Mouse (Mus musculus): ENCODE results near the gene Col16a1. TPM values are rescaled to one million over a fixed set of nuclear protein-coding genes. Genes with fewer than 3 reads are reported as not detected.

The Col16a1 gene
- polyA plus RNA-seq, 1 experiment from 2014 or later, result 2.5 TPM

DNA sequence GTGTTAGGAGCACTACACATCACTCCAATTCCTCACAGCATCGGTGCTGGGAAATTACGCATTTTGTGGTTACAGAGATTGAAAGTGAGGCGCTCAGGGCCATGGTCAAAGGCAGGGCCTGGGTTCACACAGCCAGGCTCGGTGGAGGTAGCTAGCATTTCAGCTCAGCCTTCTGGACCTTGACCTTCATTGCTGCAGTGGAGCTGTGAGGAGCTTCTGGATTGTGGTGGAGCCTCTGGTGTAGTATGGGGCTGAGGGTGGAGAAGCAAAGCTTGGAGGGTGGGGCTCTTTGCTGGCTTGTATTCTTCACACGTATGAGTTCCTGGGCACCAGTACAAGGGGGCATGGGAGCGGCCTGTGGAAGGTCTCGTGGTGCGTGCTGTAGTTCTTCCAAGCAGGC lies 24.7 kb upstream of the Col16a1 start:
- Histone ChIP-seq H3K27ac (no peak overlapping the region), H3K36me3 (ENCODE audit: poor library complexity, severe bottlenecking) (peaks cover 17% of the 10 kb centered on the region; the same call in 1 of the 2 replicates), H3K4me3 (no peak overlapping the region), H3K9me3 (replicated peaks) (no peaks in the 10 kb centered on the region), H3K4me1 (peaks cover 8% of the 10 kb centered on the region), H3K9ac (no peak overlapping the region), H3K27me3 (no peaks in the 10 kb centered on the region), H3K4me2 (no peak overlapping the region)
- ATAC-seq, result no peak
- 88% methylated on average over 8 of the region's 8 CpGs for WGBS

DNA sequence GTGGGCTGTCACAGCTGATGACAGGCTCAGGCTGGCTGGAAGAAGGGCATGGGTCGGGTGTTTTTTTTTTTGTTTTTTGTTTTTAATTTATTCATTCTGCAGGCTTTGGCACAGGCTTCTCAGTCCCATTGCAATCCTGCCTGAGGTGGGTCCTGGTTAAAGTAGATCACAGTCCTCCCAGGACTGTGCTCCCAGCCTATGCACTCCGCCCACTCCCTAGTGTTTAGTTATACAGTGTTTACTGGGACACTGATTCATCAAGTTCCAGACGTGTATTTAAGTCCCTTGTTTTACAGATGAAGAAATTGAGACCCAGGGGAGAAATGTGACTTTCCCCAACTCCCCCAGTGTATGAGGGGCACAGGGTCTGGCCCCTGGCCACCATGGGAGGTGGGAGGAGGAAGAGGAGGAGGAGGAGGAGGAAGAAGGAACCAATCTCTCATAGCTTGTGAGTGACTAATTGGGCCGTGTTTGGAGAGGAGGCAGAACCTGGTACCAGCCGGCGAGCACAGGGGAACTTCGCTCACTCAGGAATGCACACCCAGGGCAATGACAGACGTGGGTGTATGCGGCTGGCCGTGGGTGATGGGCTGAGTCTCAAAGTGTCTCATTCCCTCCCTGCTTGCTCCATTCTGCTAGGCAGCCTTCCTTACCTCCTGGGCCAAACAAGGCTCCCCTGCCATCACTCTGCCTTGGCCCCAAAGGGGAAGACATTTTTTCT lies 24.0 kb upstream of the Col16a1 start:
- no peaks in the 10 kb centered on the region for H3K27me3 ChIP-seq
- no peak overlapping the region for H3K4me2 ChIP-seq
- WGBS, result 82% methylated on average over 10 of the region's 10 CpGs
- no peaks in the 10 kb centered on the region for H3K9me3 ChIP-seq (replicated peaks)
- no peak overlapping the region for H3K4me3 ChIP-seq
- no peak overlapping the region for H3K27ac ChIP-seq
- H3K9ac ChIP-seq, result no peak overlapping the region
- no peak for ATAC-seq
- peaks cover 12% of the 10 kb centered on the region for H3K4me1 ChIP-seq
- H3K36me3 ChIP-seq (ENCODE audit: poor library complexity, severe bottlenecking), result peaks cover 14% of the 10 kb centered on the region; the same call in 1 of the 2 replicates

DNA sequence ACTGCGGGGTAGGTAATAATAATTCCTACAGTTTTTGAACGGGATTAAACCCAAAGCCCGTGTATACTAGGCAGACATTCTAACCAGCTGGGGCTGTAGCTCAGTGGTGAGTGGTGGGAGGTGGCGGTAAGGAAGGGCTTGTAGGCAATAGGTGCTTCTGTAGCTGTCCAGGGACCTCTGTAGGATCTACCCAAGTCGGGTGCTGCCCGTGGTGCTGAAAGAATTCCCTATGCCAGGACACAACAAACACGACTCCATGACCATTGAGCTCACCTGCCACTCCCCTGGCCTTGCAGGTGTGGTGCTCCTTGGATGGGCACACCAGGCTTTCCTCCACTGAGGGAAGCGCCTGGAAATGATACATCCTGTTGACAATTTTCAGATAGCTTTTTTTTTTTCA lies 22.1 kb upstream of the Col16a1 start:
- no peak for ATAC-seq
- H3K27ac ChIP-seq, result no peak overlapping the region
- no peak overlapping the region for H3K4me2 ChIP-seq
- WGBS, result 47% methylated on average over 8 of the region's 8 CpGs
- H3K36me3 ChIP-seq (ENCODE audit: poor library complexity, severe bottlenecking), result 0 out of 2 replicates have a peak, but pooled peaks cover 8% of the 10 kb centered on the region
- no peaks in the 10 kb centered on the region for H3K9me3 ChIP-seq (replicated peaks)
- H3K4me3 ChIP-seq, result no peak overlapping the region
- H3K4me1 ChIP-seq, result peaks cover 12% of the 10 kb centered on the region
- no peak overlapping the region for H3K9ac ChIP-seq
- no peaks in the 10 kb centered on the region for H3K27me3 ChIP-seq

DNA sequence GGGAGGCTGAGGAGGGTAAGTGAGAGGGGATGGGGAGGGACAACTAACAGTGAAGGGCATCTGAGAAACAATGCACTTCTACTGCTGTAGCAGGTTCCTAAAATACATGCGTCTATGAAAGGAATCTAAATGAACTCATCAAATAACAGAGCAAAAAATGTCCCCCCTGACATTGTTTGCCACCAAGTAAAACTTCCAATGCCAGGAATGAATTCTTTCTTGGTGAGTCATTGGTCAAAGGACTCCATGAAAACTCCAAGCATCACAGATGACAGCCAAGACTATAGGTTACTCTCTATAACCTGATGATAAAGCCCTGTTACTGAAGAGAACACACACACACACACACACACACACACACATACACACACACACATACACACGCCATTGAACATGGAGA lies 16.5 kb upstream of the Col16a1 start:
- no peak for ATAC-seq
- H3K9ac ChIP-seq, result no peak overlapping the region
- H3K36me3 ChIP-seq (ENCODE audit: poor library complexity, severe bottlenecking), result no peaks in the 10 kb centered on the region
- H3K4me3 ChIP-seq, result no peak overlapping the region
- H3K27me3 ChIP-seq, result peaks cover 14% of the 10 kb centered on the region
- H3K27ac ChIP-seq, result no peak overlapping the region
- H3K4me1 ChIP-seq, result peaks cover 26% of the 10 kb centered on the region
- WGBS, result 85% methylated on average over 2 of the region's 2 CpGs
- H3K4me2 ChIP-seq, result no peak overlapping the region
- no peaks in the 10 kb centered on the region for H3K9me3 ChIP-seq (replicated peaks)

DNA sequence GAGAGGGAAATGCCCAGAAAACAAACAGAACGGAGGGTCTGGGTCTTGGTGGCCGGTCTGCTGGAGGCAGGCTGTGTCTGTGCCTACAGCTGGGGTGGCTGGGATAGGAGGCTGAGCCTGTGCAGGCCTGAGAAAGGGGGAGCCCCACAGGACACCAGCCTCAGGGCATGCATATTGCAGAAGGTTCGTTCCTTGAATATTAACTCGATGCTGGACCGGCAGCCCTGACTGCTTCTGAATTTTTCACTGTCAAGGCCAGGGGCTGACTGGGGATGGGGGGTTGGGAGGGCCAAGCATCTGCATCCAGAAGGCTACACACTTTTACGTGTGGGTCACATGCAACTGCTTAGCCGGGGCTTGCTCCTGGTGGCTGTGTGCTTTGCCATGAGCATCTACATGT lies 14.1 kb upstream of the Col16a1 start:
- Histone ChIP-seq H3K9ac (no peak overlapping the region), H3K27me3 (peaks cover 32% of the 10 kb centered on the region), H3K4me2 (no peak overlapping the region), H3K4me1 (peaks cover 26% of the 10 kb centered on the region), H3K4me3 (no peak overlapping the region), H3K27ac (no peak overlapping the region), H3K9me3 (replicated peaks) (no peaks in the 10 kb centered on the region), H3K36me3 (ENCODE audit: poor library complexity, severe bottlenecking) (no peaks in the 10 kb centered on the region)
- no peak for ATAC-seq
- WGBS, result 57% methylated on average over 7 of the region's 7 CpGs

DNA sequence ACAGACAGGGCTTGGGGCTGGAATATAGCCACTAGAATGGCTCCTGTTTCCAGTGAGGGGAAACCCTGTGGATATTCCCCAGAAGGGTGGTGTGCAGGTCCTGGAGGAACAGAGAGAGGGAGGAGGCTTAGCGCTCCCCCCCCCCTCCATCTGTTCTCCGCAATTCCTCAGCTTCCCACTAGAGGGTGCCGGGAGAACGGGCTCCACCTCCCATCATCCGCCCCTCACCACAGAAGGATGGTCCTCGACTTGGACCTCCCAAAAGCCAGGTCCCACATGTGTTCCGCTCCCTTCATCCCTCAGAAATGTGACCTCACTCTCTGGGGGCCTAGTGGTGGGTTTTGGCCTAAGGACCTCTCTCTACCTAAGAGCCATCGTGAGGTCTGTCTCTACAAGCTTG lies 11.5 kb upstream of the Col16a1 start:
- H3K36me3 ChIP-seq (ENCODE audit: poor library complexity, severe bottlenecking), result no peaks in the 10 kb centered on the region
- H3K4me2 ChIP-seq, result no peak overlapping the region
- H3K4me1 ChIP-seq, result peaks cover 29% of the 10 kb centered on the region
- H3K9me3 ChIP-seq (replicated peaks), result no peaks in the 10 kb centered on the region
- no peak overlapping the region for H3K9ac ChIP-seq
- no peak overlapping the region for H3K4me3 ChIP-seq
- peaks cover 32% of the 10 kb centered on the region for H3K27me3 ChIP-seq
- peak; percentile 48; the same call in 1 of the 2 replicates for ATAC-seq
- 7% methylated on average over 8 of the region's 8 CpGs for WGBS
- no peak overlapping the region for H3K27ac ChIP-seq

DNA sequence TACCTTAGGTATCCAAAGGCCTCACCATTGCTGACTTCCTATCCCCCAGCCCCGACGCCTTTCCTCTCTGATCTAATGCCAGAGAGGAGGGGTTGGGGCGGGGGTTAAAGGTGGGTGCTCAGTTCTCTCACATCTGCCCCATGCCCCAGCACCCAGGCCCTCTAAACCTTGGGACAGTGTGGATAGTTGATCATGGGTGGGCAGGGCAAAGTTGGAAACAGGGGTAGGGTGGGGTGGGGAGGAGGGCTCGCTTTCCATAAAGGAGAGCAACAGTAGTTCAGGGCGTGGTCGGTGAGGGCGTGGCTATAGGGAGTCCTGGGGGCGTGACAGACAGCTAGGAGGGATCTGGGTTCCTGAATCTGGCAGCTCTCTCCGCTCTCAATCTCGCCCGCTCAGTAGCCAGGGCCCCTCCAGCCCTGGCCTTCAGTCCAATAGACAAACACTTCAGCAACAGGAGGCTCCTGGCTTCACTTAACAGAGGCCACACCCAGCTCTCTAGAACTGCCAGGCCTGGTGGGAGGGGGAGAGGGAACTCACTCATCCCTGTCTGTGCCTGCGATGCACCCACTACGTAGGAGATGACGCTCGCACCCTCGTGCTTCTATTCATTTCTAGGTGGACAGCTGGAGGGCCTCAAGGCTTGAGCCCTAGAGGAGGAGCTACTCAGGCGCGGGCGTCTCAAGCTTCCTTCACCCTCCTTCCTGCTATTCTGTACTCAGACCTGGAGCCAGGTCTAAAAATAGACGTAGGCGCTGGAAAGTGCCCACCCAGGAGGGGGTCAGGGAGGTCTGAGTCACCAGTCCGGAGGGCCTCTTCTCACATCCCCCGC lies 10.9 kb upstream of the Col16a1 start:
- no peaks in the 10 kb centered on the region for H3K36me3 ChIP-seq (ENCODE audit: poor library complexity, severe bottlenecking)
- H3K9ac ChIP-seq, result no peak overlapping the region
- no peak overlapping the region for H3K4me2 ChIP-seq
- no peaks in the 10 kb centered on the region for H3K9me3 ChIP-seq (replicated peaks)
- H3K4me3 ChIP-seq, result no peak overlapping the region
- peaks cover 29% of the 10 kb centered on the region for H3K4me1 ChIP-seq
- 14% methylated on average over 23 of the region's 23 CpGs for WGBS
- H3K27me3 ChIP-seq, result peaks cover 32% of the 10 kb centered on the region
- peak; percentile 22; the same call in 1 of the 2 replicates for ATAC-seq
- no peak overlapping the region for H3K27ac ChIP-seq

DNA sequence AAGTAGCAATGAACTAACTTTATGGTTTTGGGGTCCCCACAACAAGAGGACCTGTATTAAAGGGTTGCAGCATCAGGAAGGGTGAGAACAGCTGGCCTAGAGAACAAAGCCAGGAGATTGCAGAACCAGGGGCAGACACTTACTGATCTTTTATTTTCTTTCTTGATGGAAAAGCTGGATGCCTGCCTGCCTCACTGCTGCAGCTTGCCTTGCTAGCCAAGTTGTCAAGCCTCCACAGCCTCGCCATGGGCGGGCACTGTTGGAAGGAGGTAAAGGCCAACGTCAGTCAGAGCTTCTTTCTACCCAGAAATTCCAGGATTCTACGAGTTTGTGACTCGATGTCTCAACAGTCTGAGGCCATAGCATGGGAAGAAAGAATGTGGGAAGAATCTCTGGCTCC lies 8.3 kb upstream of the Col16a1 start:
- H3K27me3 ChIP-seq, result peaks cover 23% of the 10 kb centered on the region
- 49% methylated on average over 5 of the region's 5 CpGs for WGBS
- H3K4me2 ChIP-seq, result no peak overlapping the region
- H3K9ac ChIP-seq, result no peak overlapping the region
- H3K27ac ChIP-seq, result no peak overlapping the region
- ATAC-seq, result no peak
- no peak overlapping the region for H3K4me3 ChIP-seq
- no peaks in the 10 kb centered on the region for H3K36me3 ChIP-seq (ENCODE audit: poor library complexity, severe bottlenecking)
- no peaks in the 10 kb centered on the region for H3K9me3 ChIP-seq (replicated peaks)
- peaks cover 31% of the 10 kb centered on the region for H3K4me1 ChIP-seq

DNA sequence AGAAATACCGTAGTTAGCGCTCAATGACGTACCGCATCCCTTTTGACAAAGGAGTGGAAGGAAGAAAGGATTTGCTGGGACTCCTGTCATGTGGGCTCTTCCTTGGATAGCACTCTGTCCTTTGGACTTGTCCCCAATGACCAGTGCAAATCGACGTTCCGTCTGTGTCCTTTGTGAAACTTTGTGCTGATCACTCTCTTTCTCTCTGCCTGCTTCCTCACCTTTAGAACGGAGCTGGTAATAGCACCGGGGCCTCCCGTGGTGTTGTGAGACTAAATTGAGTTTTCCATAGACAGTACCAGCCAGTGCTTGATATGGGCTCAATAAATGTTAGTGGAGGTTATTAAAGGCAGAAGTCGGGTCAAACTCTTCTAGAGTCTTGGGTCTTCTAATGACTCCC lies 6.6 kb upstream of the Col16a1 start:
- H3K4me1 ChIP-seq, result peaks cover 26% of the 10 kb centered on the region
- H3K4me3 ChIP-seq, result no peak overlapping the region
- ATAC-seq, result no peak
- H3K27ac ChIP-seq, result no peak overlapping the region
- H3K9me3 ChIP-seq (replicated peaks), result no peaks in the 10 kb centered on the region
- WGBS, result 89% methylated on average over 11 of the region's 11 CpGs
- H3K36me3 ChIP-seq (ENCODE audit: poor library complexity, severe bottlenecking), result no peaks in the 10 kb centered on the region
- peaks cover 29% of the 10 kb centered on the region; the same call in 1 of the 2 replicates for H3K27me3 ChIP-seq
- no peak overlapping the region for H3K9ac ChIP-seq
- H3K4me2 ChIP-seq, result no peak overlapping the region

DNA sequence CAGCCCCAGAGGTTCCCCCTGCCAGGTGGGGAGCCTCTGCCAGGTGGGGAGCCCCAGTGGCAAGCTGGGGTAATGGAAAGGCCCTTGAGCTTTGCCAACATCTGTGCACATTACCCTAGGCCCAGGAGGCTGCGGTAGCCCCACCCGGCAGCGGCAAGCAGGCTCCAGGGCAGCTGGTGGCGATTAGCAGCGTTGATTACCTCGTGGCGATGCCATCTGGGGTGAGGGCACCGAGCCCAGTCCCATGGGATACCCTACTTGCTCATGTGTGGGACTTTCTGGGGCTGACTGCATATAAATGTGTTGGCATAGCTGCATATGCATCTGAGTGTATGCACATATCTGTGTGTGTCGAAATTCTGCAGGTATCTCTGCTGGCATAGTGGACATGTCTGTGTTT lies 3.4 kb upstream of the Col16a1 start:
- WGBS, result 53% methylated on average over 9 of the region's 9 CpGs
- no peak overlapping the region for H3K27ac ChIP-seq
- no peaks in the 10 kb centered on the region for H3K9me3 ChIP-seq (replicated peaks)
- ATAC-seq, result peak; percentile 44; the same call in 1 of the 2 replicates
- H3K4me2 ChIP-seq, result no peak overlapping the region
- no peaks in the 10 kb centered on the region for H3K36me3 ChIP-seq (ENCODE audit: poor library complexity, severe bottlenecking)
- peaks cover 25% of the 10 kb centered on the region for H3K27me3 ChIP-seq
- no peak overlapping the region for H3K4me3 ChIP-seq
- peaks cover 28% of the 10 kb centered on the region for H3K4me1 ChIP-seq
- H3K9ac ChIP-seq, result no peak overlapping the region

DNA sequence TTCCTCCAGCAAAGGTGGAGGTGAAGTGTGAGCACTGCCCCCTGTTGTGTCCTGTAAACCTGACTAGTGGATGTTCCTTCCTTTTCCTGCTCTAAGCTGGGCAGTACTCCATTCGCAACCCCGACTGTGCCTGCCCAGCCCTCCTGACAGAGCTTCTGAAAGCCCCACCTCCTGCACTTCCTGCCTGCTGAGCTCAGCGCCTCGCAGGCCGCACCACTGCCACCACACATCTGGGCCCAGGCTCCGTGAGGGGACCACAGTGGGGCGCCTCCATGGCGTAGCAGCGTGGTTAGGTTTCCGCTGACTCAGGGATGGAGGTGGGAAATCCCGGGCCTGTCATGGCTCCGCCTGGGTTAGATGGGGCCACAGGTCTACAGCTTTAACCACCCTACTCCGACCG lies 2.0 kb upstream of the Col16a1 start:
- Histone ChIP-seq H3K4me1 (peaks cover 32% of the 10 kb centered on the region), H3K27me3 (peaks cover 27% of the 10 kb centered on the region), H3K27ac (no peak overlapping the region), H3K9ac (no peak overlapping the region), H3K4me3 (no peak overlapping the region), H3K4me2 (no peak overlapping the region), H3K36me3 (ENCODE audit: poor library complexity, severe bottlenecking) (no peaks in the 10 kb centered on the region), H3K9me3 (replicated peaks) (no peaks in the 10 kb centered on the region)
- ATAC-seq, result no peak
- 23% methylated on average over 14 of the region's 14 CpGs for WGBS

DNA sequence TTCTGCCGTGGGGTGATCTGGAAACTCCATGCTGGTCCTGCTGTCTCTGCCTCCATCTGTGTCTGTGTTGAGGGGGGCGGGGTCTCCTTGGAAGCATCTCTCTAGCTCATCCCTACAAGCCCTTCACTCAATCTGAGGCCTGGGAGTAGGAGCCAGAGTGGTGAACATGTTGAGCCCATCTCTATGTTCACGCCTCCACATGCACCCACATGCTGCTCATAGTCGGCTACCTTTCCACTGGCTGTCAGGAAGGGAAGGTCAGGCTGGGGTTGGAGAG lies 501 bp downstream of the Col16a1 start:
- peak overlapping the region; percentile 32 for H3K27ac ChIP-seq
- 50% methylated on average over 4 of the region's 4 CpGs for WGBS
- peak; percentile 15 for ATAC-seq
- H3K27me3 ChIP-seq, result peaks cover 27% of the 10 kb centered on the region
- peak overlapping the region; percentile 60; the same call in 1 of the 2 replicates for H3K9ac ChIP-seq
- peak overlapping the region; percentile 44 for H3K4me3 ChIP-seq
- H3K4me1 ChIP-seq, result peaks cover 32% of the 10 kb centered on the region
- H3K9me3 ChIP-seq (replicated peaks), result no peaks in the 10 kb centered on the region
- peak overlapping the region; percentile 82 for H3K4me2 ChIP-seq
- no peaks in the 10 kb centered on the region for H3K36me3 ChIP-seq (ENCODE audit: poor library complexity, severe bottlenecking)

Measured in forebrain, embryonic 13.5 days (tissue).